Mouse (Mus musculus): ENCODE data around the gene Olfr1161.

- TF ChIP-seq CTCF (IDR thresholded peaks at IDR 0.05) (no peak), POLR2A (IDR thresholded peaks at IDR 0.05; ENCODE audit: insufficient read depth, low read depth, low read length) (no peak), EP300 (IDR thresholded peaks at IDR 0.05; ENCODE audit: insufficient read depth, low read depth, low read length) (no peak)
Measured at GRCm38 (mm10) chr2:88007515-88008318, 14.9 kb upstream of the Olfr1161 start, which contains the start of gene Olfr1160.

Measured in heart, adult 2 months (tissue).